Mouse (Mus musculus) hindbrain, embryonic 13.5 days (tissue): Measurements from ENCODE around the gene Iqgap2. TPM values are rescaled to one million over a fixed set of nuclear protein-coding genes. Genes with fewer than 3 reads are reported as not detected.

Experiments used
- ATAC-seq: fragments of 200-750 bp; cut with Nextera tagmentation; 2 replicates; pipeline ENCODE4 v1.8.0; 2017; ENCODE audit warnings: moderate TSS enrichment; ENCODE audit not compliant: low FRiP score
- H3K27ac ChIP-seq: fragments of 300-500 bp; sonication (generic); 2 replicates; pipeline ENCODE4 v1.5.1; 2015; ENCODE audit warnings: inconsistent platforms, mild to moderate bottlenecking, moderate library complexity
- H3K27me3 ChIP-seq: fragments of 300-500 bp; sonication (generic); 2 replicates; pipeline ENCODE4 v1.6.1; 2015; ENCODE audit warnings: mild to moderate bottlenecking, inconsistent platforms
- H3K36me3 ChIP-seq: fragments of 300-500 bp; sonication (generic); 2 replicates; pipeline ENCODE4 v1.6.1; 2015; ENCODE audit warnings: mild to moderate bottlenecking, inconsistent platforms
- H3K4me1 ChIP-seq: fragments of 300-500 bp; sonication (generic); replicated peaks from 2 replicates; pipeline ENCODE4 v1.6.1; 2015; ENCODE audit warnings: inconsistent platforms
- H3K4me2 ChIP-seq: fragments of 300-500 bp; sonication (generic); 2 replicates; pipeline ENCODE4 v1.6.1; 2015; ENCODE audit warnings: inconsistent platforms, mild to moderate bottlenecking, moderate library complexity
- H3K4me3 ChIP-seq: fragments of 300-500 bp; sonication (generic); 2 replicates; pipeline ENCODE4 v1.5.1; 2015; ENCODE audit warnings: mild to moderate bottlenecking, inconsistent platforms
- H3K9ac ChIP-seq: fragments of 300-500 bp; sonication (generic); 2 replicates; pipeline ENCODE4 v1.6.1; 2015; ENCODE audit warnings: mild to moderate bottlenecking, inconsistent platforms
- H3K9me3 ChIP-seq: fragments of 300-500 bp; sonication (generic); 2 replicates; pipeline ENCODE4 v1.6.1; 2016; ENCODE audit warnings: inconsistent platforms
- WGBS: fragments of 180-500 bp; shearing (Covaris S2); methylation state at CpG from one replicate; pipeline ENCODE4 v1.1.7; 2015; 5-methylcytosine and 5-hydroxymethylcytosine counted together
- polyA plus RNA-seq: library from polyadenylated mRNA; unstranded; fragments of >200 nt; fragmentation: Nextera tagmentation; extraction: Ambion mirVana; gene quantifications from 2 replicates; pipeline ENCODE4 v1.2.1, GENCODE M21; 2015

Iqgap2 gene
- polyA plus RNA-seq, 1 experiment from 2014 or later = 5.4 TPM

DNA sequence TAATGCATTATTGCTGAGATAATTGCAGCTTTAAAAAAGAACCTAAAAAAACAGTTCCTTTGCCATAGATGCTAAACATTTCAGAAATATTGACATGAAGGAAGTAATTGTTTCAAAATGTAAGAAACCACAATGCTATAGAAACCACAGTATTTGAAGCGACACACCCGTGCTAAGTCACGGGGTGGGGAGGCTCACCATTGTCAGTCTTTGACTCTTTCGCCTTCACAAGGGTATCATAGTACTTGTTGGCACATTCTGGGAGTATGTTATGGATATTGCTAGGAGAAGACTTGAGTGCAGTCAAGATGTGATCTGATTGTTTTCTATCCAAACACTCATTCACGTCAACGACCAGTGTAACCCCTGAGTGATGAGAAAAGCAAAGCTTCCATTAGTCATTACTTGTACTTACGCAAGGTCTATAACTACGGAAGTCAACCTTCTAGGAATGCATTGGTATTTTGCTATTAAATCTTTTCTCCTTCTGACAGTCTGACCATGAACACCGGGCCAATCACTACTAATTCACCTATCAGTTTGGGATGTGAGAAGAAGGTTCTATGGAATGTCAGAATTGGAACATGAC is 207.0 kb downstream of the Iqgap2 start:
- H3K9ac ChIP-seq = no peak overlapping the region
- no peak overlapping the region for H3K4me3 ChIP-seq
- no peaks in the 10 kb centered on the region for H3K9me3 ChIP-seq
- no peaks in the 10 kb centered on the region for H3K4me1 ChIP-seq
- H3K36me3 ChIP-seq = peaks cover 5% of the 10 kb centered on the region; the same call in 1 of the 2 replicates
- H3K27me3 ChIP-seq = no peaks in the 10 kb centered on the region
- no peak for ATAC-seq
- WGBS = 96% methylated on average over 9 of the region's 9 CpGs
- no peak overlapping the region for H3K27ac ChIP-seq
- no peak overlapping the region for H3K4me2 ChIP-seq

DNA sequence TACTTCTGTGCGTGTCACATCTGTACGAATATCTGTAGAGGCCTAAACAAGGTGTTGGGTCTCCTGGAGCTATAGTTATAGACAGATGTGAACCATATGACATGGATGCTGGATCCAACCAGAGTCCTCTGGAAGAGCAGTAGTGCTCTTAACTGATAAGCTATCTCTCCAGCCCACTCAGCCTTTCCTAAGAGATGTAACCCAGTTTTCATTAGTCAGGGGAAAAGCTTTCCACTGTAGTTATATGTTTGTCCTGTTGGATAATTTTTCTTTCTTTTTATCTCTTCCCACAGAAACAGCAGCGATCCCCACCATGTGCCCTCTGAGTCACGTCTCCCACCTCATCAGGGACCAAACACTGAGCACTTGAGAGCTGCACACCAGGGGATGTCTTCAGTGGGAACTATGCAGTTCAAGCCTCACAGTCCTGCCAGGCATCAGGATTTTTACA is 212.2 kb downstream of the Iqgap2 start:
- no peak for ATAC-seq
- Histone ChIP-seq H3K27ac (no peak overlapping the region), H3K36me3 (peaks cover 5% of the 10 kb centered on the region; the same call in 1 of the 2 replicates), H3K4me1 (no peaks in the 10 kb centered on the region), H3K9ac (no peak overlapping the region), H3K9me3 (no peaks in the 10 kb centered on the region), H3K4me3 (no peak overlapping the region), H3K27me3 (no peaks in the 10 kb centered on the region), H3K4me2 (no peak overlapping the region)
- 85% methylated on average over 4 of the region's 4 CpGs for WGBS

DNA sequence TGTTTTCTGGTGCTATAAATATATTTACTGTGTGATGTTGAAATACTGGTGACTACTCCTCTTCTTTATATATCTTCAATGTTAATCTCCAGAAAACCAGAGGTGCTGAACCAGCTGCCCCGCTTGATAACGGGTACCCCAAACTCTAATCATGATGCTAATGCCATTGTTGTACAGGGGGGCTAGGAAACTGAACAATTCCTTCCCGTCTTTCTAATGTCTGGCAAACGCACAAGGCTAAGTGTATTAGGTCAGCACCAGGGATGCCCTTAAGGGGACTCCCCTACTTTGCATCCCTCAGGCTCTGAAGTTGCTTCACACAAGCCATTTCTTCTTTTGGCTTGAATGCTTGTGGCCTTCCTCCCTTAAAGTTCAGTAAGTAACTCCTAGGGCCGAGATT is 212.6 kb downstream of the Iqgap2 start:
- no peak for ATAC-seq
- Histone ChIP-seq H3K4me2 (no peak overlapping the region), H3K4me3 (no peak overlapping the region), H3K9me3 (no peaks in the 10 kb centered on the region), H3K9ac (no peak overlapping the region), H3K27ac (no peak overlapping the region), H3K27me3 (no peaks in the 10 kb centered on the region), H3K36me3 (peaks cover 5% of the 10 kb centered on the region; the same call in 1 of the 2 replicates), H3K4me1 (no peaks in the 10 kb centered on the region)
- 91% methylated on average over 5 of the region's 5 CpGs for WGBS

DNA sequence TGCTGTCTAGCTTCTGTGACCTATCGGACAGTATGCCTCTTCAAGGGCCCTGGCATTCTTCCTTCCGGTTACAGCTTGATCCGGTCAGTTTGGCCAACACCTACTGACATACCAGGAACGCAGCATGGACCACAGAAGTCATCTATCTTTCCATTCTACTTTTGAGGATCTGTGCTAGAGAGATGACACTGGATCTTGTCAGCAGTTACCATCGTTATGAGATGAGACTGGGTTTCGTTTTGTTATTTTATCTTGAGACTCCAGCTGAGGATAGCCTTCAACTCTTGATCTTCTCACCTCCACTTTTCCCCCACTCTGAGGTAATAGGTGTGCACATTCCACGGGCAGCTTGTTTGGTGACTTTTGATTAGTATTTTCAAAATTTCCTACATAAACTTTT is 219.3 kb downstream of the Iqgap2 start:
- 94% methylated on average over 7 of the region's 7 CpGs for WGBS
- no peak overlapping the region for H3K9ac ChIP-seq
- no peak for ATAC-seq
- H3K9me3 ChIP-seq = no peaks in the 10 kb centered on the region
- no peaks in the 10 kb centered on the region for H3K27me3 ChIP-seq
- no peak overlapping the region for H3K4me2 ChIP-seq
- H3K4me1 ChIP-seq = no peaks in the 10 kb centered on the region
- H3K27ac ChIP-seq = no peak overlapping the region
- peaks cover 14% of the 10 kb centered on the region; the same call in 1 of the 2 replicates for H3K36me3 ChIP-seq
- H3K4me3 ChIP-seq = no peak overlapping the region

DNA sequence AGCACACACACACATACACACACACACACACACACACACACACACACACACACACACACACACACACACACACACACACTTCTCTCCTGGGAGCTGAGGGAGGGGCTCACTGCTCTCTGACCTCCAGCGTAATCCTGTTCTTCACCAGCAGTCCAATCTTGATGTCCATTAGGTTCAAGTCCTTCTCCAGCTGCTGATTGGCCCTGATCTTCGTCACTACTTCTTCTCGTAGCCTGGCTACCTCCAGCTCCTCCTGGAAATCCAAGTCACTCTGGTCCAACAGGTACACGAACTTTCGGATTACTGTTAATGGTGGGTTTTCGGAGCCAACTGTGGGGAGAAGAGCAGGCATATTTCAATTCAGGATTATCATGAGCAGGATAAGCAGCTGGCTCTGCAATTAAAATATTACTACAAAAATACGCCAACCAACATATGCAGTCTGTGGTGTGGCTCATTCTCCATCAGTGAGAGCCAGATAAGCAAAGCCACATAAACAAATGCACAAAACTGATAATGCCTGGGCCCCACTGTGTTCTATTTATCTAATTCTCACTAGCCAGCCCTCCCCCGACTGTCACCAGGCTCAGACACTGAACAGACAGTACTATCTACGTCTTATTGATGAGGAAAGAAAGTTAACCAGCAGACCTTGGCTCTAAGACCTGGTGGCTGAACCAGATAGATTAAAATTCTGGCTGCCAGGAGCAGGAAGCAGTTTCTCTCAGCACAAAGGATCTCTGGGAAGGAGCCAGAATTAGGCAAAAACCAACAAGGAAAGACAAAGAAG is 220.4 kb downstream of the Iqgap2 start:
- no peak overlapping the region for H3K4me3 ChIP-seq
- 87% methylated on average over 9 of the region's 9 CpGs for WGBS
- no peak overlapping the region for H3K27ac ChIP-seq
- no peaks in the 10 kb centered on the region for H3K27me3 ChIP-seq
- no peaks in the 10 kb centered on the region for H3K4me1 ChIP-seq
- peaks cover 14% of the 10 kb centered on the region; the same call in 1 of the 2 replicates for H3K36me3 ChIP-seq
- no peak overlapping the region for H3K9ac ChIP-seq
- ATAC-seq = no peak
- no peak overlapping the region for H3K4me2 ChIP-seq
- no peaks in the 10 kb centered on the region for H3K9me3 ChIP-seq

DNA sequence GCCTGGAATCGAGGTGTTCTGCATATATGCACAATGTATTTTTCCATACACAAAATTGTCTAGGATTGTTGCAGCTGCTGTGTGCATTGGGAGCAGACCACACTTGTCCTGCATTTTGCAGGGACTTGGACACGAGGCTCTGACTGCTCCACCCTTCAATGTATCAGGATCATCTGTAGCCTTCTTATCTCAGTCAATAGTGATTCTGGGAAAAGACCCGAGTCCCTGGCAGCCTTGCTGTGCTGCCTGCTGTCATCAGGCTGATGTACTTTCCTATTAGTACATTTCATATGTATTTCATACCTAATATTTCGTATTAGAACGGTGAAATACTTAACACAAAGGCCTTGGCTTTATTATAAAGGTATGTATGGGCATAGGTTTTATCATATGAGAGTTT is 221.2 kb downstream of the Iqgap2 start:
- H3K36me3 ChIP-seq = peaks cover 14% of the 10 kb centered on the region; the same call in 1 of the 2 replicates
- no peak overlapping the region for H3K27ac ChIP-seq
- ATAC-seq = no peak
- no peak overlapping the region for H3K4me2 ChIP-seq
- H3K4me1 ChIP-seq = no peaks in the 10 kb centered on the region
- no peaks in the 10 kb centered on the region for H3K27me3 ChIP-seq
- H3K4me3 ChIP-seq = no peak overlapping the region
- no peaks in the 10 kb centered on the region for H3K9me3 ChIP-seq
- WGBS = 94% methylated on average over 5 of the region's 5 CpGs
- H3K9ac ChIP-seq = no peak overlapping the region

DNA sequence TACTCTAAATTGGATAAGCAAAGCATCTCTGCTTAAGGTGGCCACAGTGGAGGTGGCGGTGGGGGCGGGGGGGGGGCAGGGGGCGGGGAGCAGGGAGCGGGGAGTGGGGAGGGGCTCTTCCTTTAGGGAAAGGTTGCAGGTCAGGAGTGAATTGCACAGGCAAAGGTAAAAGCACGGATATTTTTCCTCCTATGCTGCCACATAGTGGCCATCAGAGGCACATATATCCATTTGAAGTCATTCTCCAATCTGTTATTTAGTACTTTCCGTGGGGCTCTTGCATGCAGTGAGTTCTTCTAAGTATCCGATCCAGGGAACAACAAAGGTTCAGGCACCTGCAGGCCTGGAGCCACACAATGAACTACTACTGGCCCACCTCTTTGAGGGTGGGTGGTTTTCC is 224.5 kb downstream of the Iqgap2 start:
- WGBS = 36% methylated on average over 7 of the region's 7 CpGs
- Histone ChIP-seq H3K27ac (no peak overlapping the region), H3K9me3 (no peaks in the 10 kb centered on the region), H3K4me2 (no peak overlapping the region), H3K27me3 (no peaks in the 10 kb centered on the region), H3K9ac (no peak overlapping the region), H3K4me3 (no peak overlapping the region), H3K36me3 (peaks cover 17% of the 10 kb centered on the region; the same call in 1 of the 2 replicates), H3K4me1 (no peaks in the 10 kb centered on the region)
- ATAC-seq = no peak

DNA sequence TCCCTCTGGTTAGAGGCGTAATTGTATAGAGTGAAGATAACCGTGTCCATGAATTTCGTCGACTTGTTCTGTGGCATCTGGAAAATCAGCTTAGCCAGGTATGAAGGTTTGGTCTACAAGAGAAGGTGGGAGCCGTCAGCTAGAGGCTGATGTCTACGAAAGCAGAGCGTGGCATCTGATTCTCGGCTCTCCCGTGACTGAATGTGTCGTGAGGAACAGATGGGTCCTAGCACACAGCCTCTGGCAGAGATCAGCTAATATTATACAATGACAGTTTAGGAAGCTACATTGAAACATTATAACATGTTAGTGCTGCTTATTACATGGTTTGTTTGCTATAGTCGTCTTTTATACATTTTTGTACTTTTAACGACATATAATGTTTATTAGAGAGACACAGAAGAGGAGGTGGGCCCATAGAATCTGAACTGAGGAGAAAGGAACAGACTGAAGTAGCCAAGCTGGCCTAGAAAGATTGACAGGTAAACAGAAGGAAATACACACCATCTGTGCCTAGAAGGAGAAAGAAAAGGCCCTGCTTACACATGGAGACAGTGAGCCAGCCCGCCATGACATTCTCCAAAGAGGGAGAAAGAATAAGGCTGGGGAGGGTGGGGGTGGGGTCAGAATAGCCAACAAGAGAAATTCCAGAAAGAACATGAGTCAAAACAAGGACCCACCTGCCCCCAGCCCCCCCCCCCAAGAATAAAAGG is 225.9 kb downstream of the Iqgap2 start:
- H3K4me1 ChIP-seq = no peaks in the 10 kb centered on the region
- no peak overlapping the region for H3K4me3 ChIP-seq
- no peak for ATAC-seq
- H3K9me3 ChIP-seq = no peaks in the 10 kb centered on the region
- H3K36me3 ChIP-seq = peaks cover 17% of the 10 kb centered on the region; the same call in 1 of the 2 replicates
- WGBS = 78% methylated on average over 13 of the region's 13 CpGs
- no peak overlapping the region for H3K27ac ChIP-seq
- H3K4me2 ChIP-seq = no peak overlapping the region
- H3K9ac ChIP-seq = no peak overlapping the region
- H3K27me3 ChIP-seq = no peaks in the 10 kb centered on the region

DNA sequence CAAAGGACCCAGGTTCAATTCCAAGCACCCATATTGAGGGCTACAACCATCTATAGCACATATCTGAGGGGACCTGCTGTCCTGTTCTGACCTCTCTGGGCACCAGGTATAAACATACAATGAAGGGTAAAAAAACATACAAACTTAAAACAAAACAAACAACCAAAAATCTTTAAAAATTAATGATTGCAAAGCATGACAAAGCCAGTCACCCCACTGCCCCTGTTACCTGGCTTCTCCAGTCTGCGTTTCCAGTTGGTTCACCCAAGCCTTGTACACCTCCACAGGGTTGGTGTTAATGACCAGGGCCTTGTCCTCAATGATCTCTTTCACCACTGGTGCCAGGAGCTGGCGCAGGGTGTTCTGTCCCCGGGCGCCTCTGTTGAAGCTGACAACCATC is 227.9 kb downstream of the Iqgap2 start:
- WGBS = 97% methylated on average over 4 of the region's 4 CpGs
- Histone ChIP-seq H3K9ac (no peak overlapping the region), H3K27ac (no peak overlapping the region), H3K36me3 (peaks cover 6% of the 10 kb centered on the region; the same call in 1 of the 2 replicates), H3K4me1 (no peaks in the 10 kb centered on the region), H3K9me3 (no peaks in the 10 kb centered on the region), H3K4me2 (no peak overlapping the region), H3K4me3 (no peak overlapping the region), H3K27me3 (no peaks in the 10 kb centered on the region)
- no peak for ATAC-seq

DNA sequence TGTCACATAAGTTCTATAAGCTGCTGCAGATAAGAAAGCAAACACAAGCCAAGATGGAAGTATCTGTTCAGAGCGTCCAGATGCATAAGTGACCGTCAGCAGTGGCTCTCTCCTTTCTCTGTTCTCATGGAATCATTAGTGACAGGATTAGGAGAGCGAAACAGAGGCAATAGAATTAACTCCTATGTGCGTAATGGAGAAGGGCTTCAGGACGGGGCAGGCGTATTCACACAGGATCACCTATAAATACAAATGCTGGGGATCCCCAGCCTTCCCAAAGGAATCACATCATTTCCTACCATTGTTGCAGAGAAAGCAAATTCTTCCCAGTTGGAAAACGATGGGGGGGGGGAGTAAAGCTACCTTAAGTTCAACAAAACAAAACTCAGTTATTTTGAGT is 232.3 kb downstream of the Iqgap2 start:
- H3K4me2 ChIP-seq = no peak overlapping the region
- no peak for ATAC-seq
- no peak overlapping the region for H3K9ac ChIP-seq
- H3K27ac ChIP-seq = no peak overlapping the region
- no peaks in the 10 kb centered on the region for H3K27me3 ChIP-seq
- WGBS = 81% methylated on average over 7 of the region's 7 CpGs
- H3K4me1 ChIP-seq = peaks cover 5% of the 10 kb centered on the region
- H3K9me3 ChIP-seq = no peaks in the 10 kb centered on the region
- 0 out of 2 replicates have a peak, but pooled peaks cover 3% of the 10 kb centered on the region for H3K36me3 ChIP-seq
- no peak overlapping the region for H3K4me3 ChIP-seq

DNA sequence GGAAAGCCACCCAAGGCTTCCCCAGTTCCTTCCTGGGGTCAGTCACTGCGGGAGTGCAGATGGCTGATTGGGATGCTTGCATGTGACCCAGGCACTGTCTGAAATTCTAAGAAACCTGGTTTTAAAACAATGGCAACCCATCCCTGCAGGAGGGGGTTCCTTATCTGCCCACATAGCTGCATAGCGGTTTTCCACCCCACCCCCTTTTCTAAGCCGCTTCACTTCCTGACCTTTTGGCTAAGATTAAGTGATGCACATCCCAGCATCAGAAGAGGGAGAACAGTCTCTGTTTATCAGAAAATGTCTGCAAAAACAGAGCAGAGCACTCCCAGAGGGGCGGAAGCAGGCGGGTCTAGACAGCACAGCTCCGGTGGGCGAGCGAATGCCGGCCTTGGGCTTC is 234.6 kb downstream of the Iqgap2 start:
- H3K27ac ChIP-seq = no peak overlapping the region
- ATAC-seq = no peak
- H3K4me2 ChIP-seq = no peak overlapping the region
- no peak overlapping the region for H3K9ac ChIP-seq
- no peaks in the 10 kb centered on the region for H3K9me3 ChIP-seq
- H3K4me1 ChIP-seq = peaks cover 5% of the 10 kb centered on the region
- no peaks in the 10 kb centered on the region for H3K27me3 ChIP-seq
- H3K36me3 ChIP-seq = no peaks in the 10 kb centered on the region
- no peak overlapping the region for H3K4me3 ChIP-seq
- WGBS = 67% methylated on average over 9 of the region's 9 CpGs

DNA sequence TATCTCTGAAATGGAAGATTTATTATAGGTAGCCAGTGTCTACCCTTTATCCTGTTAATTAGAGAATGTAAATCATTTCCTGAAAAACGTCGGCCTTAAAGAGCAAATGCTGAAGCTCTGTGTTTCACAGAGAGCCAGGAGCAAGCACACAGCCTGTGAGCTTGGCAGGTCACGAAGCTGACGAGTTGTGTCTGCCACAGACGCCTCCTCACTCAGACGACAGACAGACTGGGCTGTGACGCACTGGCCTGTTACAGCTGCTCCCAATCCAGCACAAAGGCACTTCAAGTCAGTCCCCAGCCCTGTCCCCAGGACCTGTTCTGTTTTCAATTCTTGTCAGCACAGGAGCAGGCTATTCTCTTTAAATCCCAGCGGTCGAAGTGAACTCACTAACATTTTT is 236.4 kb downstream of the Iqgap2 start:
- 0 out of 2 replicates have a peak, but pooled peaks have one; percentile 43 for ATAC-seq
- H3K4me3 ChIP-seq = no peak overlapping the region
- H3K4me2 ChIP-seq = no peak overlapping the region
- H3K9me3 ChIP-seq = no peaks in the 10 kb centered on the region
- H3K27me3 ChIP-seq = no peaks in the 10 kb centered on the region
- H3K27ac ChIP-seq = peak overlapping the region; percentile 63
- no peaks in the 10 kb centered on the region for H3K36me3 ChIP-seq
- 34% methylated on average over 9 of the region's 9 CpGs for WGBS
- peaks cover 5% of the 10 kb centered on the region for H3K4me1 ChIP-seq
- H3K9ac ChIP-seq = no peak overlapping the region
